Mouse (Mus musculus) stomach, postnatal 0 days (tissue): ENCODE measurements around the gene Ranbp9.

ENCODE experiments used
- CTCF ChIP-seq: IDR thresholded peaks from 2 replicates; pipeline ENCODE4 v1.5.1; 2016; ENCODE audit warnings: antibody characterized with exemption, low read depth, mild to moderate bottlenecking, moderate library complexity
- EP300 ChIP-seq: optimal IDR thresholded peaks from 2 replicates; pipeline ENCODE3; 2016; ENCODE audit warnings: antibody characterized with exemption

DNA sequence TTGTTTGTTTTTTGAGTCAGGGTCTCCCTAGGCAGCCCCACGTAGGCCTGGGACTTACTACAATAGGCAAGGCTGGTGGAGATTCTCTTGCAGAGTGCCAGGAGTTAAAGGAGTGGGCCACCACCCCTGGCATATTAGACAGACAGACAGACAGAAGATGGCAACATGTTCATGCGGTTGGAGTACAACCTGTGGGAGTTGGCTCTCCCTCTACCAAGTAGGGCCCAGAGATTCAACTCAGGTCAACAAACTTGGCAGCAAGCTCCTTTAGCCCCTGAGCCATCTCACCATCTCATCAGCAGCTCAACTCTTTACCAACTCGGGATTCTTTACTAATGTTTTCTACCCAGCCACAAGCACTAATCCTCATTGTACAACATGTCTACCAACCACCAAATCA is 30.4 kb downstream of the Ranbp9 start:
- TF ChIP-seq CTCF (no peak), EP300 (no peak)
